Mouse (Mus musculus) left cerebral cortex, postnatal 36 days (tissue): ENCODE data around the gene Gm20521. TPM values are rescaled to one million over a fixed set of nuclear protein-coding genes. Genes with fewer than 3 reads are reported as not detected.

Source experiments
- total RNA-seq, 2 experiments: library from RNA; stranded (reverse); gene quantifications; 2 replicates each; pipeline ENCODE4 v1.2.3; 2021

The Gm20521 gene
- total RNA-seq, 2 experiments from 2014 or later = not detected

Other genes with a start within 250 kb of the Gm20521 start
- gene Gm17606, start 242.5 kb upstream of the Gm20521 start, total RNA-seq = not detected
- gene Cdh24, start 242.1 kb upstream of the Gm20521 start, total RNA-seq = 1 to 10 TPM; 7.0 to 9.6 TPM
- 10 to 100 TPM; 22.6 to 23.1 TPM for gene 1700123O20Rik, start 197.2 kb upstream of the Gm20521 start, total RNA-seq
- gene Acin1, start 196.5 kb upstream of the Gm20521 start, total RNA-seq = 100 to 1,000 TPM; 126 to 237 TPM
- gene Gm29776, start 184.6 kb upstream of the Gm20521 start, total RNA-seq = not detected
- not detected for gene Cebpe, start 171.3 kb upstream of the Gm20521 start, total RNA-seq
- gene Slc7a8, start 101.5 kb upstream of the Gm20521 start, total RNA-seq = 10 to 100 TPM; 54.7 to 64.8 TPM
- not detected for gene Rnf212b, start 69.3 kb upstream of the Gm20521 start, total RNA-seq
- 10 to 100 TPM; 15.9 to 22.1 TPM for gene Homez, start 12.5 kb upstream of the Gm20521 start, total RNA-seq
- gene Ppp1r3e, start 5.9 kb upstream of the Gm20521 start, total RNA-seq = 10 to 100 TPM; 15.2 to 17.2 TPM
- 100 to 1,000 TPM; 131 to 145 TPM for gene Bcl2l2, start 64 bp upstream of the Gm20521 start, total RNA-seq
- 100 to 1,000 TPM; 194 to 280 TPM for gene Pabpn1, start 9.1 kb downstream of the Gm20521 start, total RNA-seq
- gene Slc22a17, start 29.7 kb downstream of the Gm20521 start, total RNA-seq = 100 to 1,000 TPM; 618 to 651 TPM
- 1 to 10 TPM; 7.1 to 7.3 TPM for gene Efs, start 42.7 kb downstream of the Gm20521 start, total RNA-seq
- gene Il25, start 49.3 kb downstream of the Gm20521 start, total RNA-seq = not detected
- 10 to 100 TPM; 56.6 to 59.4 TPM for gene Cmtm5, start 52.8 kb downstream of the Gm20521 start, total RNA-seq
- gene Myh6, start 83.5 kb downstream of the Gm20521 start, total RNA-seq = 1 to 10 TPM; 4.2 to 5.2 TPM
- not detected for gene Gm17428, start 93.5 kb downstream of the Gm20521 start, total RNA-seq
- gene Myh7, start 111.2 kb downstream of the Gm20521 start, total RNA-seq = 10 to 100 TPM; 20.1 to 22.2 TPM
- 10 to 100 TPM; 23.5 to 30.8 TPM for gene Ngdn, start 132.0 kb downstream of the Gm20521 start, total RNA-seq
- 10 to 100 TPM; 31.0 to 52.3 TPM for gene Zfhx2, start 208.9 kb downstream of the Gm20521 start, total RNA-seq
- gene Thtpa, start 211.3 kb downstream of the Gm20521 start, total RNA-seq = 10 to 100 TPM; 24.3 to 29.5 TPM
- gene Ap1g2, start 223.2 kb downstream of the Gm20521 start, total RNA-seq = 10 to 100 TPM in 1 of 2 experiments, 1 to 10 TPM in 1; 6.3 to 20.1 TPM
- gene Jph4, start 233.5 kb downstream of the Gm20521 start, total RNA-seq = 100 to 1,000 TPM; 312 to 354 TPM